Mouse (Mus musculus) frontal cortex, postnatal 10 days (tissue): ENCODE measurements at regions not wholly inside any gene's neighbourhood (a gene's known extent, or its start where the extent isn't known, plus 50 kb on each side); places are given as distances from the start of the nearest gene placed in this dataset.
A peak's percentile ranks its signal among the peaks of the same experiment; 100 is the strongest.
"Not testable (repeated sequence)": the region's sequence is repeated elsewhere in the genome, so short reads cannot be mapped to it uniquely, and the experiment has no call there.

Experiments used
- DNase-seq, 2 experiments: peaks; one replicate each; pipeline ENCODE4 v3.0.0; 2022; ENCODE audit warnings: low spot score in 2 of 2, mixed read lengths in 1 of 2

- DNase-seq, result no peak
Observed at GRCm38 (mm10) chr19:59516957-59517356, 58.8 kb downstream of the Emx2 start.

GRCm38 (mm10) chr19:59519156-59519555 is 61.0 kb downstream of the Emx2 start:
- DNase-seq, result no peak

- no peak for DNase-seq
Observed at GRCm38 (mm10) chr19:59522176-59522575, 64.0 kb downstream of the Emx2 start.

GRCm38 (mm10) chr19:59523356-59523755 is 65.2 kb downstream of the Emx2 start:
- no peak for DNase-seq

DNA sequence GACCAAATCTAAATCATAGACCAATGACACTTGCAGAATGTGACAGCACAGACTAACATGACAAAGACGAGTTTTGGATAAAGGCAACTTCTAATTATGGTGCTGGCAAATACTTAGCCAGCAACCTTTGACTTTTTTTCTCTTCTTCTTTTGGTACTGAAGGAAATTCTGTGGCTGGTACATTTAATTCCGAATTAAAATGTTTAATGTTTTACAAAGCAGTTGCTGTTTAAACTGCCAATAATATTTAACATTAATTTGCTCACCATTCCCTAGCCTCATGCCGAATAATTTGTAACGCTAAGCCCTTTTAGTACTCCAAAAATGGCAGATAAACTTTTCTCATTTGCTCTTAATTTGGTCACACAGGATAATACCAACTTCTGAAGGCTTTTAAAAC is 105.9 kb downstream of the Emx2 start:
- no peak for DNase-seq

DNA sequence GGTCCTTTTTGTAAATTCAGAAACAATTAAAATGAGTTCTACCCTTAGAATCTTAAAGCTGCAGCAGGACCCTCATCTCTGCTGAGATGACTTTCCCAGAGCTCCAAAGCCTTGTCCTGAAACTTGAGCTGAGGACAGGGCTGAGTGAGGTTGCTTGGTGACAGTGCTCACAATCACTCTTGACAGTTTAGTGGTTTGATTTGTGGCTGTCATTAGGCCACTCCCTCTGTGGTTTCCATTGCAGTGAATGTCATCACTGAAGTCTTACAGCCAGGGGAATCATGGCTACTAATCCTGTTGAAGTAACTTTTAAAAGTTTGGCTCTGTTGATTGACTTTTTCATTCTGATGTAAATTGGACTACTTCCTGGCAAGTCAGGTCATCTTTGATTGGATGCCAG is 110.7 kb downstream of the Emx2 start:
- DNase-seq, result no peak

DNA sequence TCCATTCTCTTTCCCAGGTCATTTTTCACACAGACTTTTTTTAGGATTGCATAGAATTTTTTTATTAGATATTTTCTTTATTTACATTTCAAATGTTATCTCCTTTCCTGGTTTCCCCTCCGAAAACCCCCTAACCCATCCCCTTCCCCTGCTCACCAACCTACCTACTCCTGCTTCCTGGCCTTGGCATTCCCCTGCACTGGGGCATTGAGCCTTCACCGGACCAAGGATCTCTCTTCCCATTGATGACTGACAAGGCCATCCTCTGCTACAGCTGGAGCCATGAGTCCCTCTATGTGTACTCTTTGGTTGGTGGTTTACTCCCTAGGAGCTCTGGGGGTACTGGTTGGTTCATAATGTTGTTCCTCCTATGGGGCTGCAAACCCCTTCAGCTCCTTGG is 111.4 kb downstream of the Emx2 start:
- not testable (repeated sequence) for DNase-seq

GRCm38 (mm10) chr19:59574346-59574745 is 116.2 kb downstream of the Emx2 start:
- no peak for DNase-seq

DNA sequence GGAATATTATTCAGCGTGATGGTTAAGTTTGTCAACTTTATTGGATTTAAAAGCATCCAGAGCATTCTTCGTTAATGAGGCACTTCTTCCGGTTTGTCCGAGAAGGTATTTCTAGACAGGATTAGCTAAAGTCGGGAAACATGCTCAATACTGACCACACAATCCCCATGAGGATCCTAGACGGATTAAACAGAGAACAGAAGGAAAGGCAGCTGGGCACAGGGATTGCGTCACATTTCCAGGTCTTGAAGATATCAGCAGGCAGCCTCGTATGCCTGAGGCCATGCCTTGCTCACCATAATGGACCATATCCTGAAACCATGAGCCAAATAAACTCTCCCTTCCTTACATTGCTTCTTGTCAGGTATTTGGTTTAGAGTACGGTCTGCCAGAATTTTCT is 119.7 kb downstream of the Emx2 start:
- no peak for DNase-seq

DNA sequence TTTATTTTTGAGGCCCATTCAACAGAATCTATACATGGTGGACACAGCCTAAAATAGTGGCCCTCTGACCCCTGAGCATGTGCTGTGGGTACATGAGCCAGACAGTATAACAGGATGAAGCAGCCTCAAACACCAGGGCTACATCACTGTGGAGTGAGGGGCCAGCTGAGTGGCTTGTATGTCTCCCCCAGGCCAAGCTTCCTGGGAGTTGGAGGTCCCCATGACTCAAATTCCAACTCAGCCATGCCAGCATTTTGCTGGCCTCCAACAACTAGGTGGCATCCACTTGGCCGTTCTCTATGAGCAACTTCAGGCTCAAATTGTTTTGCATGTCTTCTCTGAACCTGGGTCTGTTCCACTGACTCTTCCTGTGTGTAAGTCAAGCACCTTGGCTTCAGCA is 121.5 kb downstream of the Emx2 start:
- no peak for DNase-seq

- DNase-seq, result no peak
Observed at GRCm38 (mm10) chr19:59585835-59586234, 127.7 kb downstream of the Emx2 start.

DNA sequence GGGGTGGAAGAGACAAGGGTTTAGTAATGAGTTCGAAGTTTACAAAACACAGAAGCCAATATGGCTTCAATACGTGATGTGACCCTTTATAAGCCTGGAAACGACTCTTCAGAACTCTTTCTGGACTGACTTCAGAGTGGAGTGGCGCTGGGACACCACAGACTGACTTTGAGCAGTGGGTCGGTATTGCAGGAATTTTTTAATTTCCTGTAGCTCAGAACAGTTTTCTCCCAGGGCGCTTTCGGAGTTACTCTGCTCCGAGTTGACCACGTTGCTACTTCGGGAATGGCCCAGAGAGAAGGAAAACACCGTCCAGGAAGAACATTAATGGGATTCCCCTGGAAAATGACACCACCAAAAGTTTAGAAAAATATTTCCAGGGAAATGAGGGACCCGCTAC is 129.1 kb downstream of the Emx2 start:
- DNase-seq, result no peak

- peak in 1 of 2 experiments; percentile 9 for DNase-seq
Observed at GRCm38 (mm10) chr19:59588068-59588522, 129.9 kb downstream of the Emx2 start.

DNA sequence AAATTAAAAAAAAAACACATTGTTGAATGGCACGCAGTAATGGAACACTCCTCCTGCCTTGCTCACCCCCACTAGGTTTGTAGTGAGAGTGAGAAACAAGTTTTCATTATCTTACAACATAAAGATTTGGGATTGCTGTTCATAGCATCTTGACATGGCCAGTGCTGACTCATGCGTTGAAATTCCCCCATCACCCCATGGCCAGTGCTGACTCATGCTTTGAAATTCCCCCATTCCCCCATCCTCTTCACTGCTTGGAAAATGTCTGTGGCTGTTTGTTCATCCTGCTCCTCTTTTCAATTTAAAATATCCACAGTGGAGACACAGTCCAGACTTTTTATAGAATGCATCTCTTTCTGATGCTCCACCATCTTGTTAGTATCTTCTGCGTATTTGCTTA is 131.8 kb downstream of the Emx2 start:
- no peak for DNase-seq

DNA sequence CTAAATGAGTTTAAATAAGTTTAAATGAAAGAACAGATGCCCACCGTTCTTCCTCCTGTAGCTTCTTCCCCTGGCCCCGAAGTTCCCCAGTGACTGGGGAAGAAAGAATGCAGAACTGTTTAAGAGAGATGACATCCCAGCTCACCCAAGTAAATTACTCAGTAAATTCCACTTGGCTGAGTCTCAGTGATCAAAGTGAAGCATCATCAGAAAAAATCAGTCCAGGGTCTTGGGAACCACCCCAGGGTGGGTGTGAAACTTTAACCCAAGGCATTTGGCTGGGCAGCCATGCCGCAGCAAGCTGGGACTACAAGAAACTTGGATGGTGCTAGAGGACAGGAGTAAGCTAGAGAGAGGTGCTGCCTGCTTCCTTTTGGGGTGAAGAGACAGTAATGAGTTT is 133.9 kb downstream of the Emx2 start:
- DNase-seq, result no peak

DNA sequence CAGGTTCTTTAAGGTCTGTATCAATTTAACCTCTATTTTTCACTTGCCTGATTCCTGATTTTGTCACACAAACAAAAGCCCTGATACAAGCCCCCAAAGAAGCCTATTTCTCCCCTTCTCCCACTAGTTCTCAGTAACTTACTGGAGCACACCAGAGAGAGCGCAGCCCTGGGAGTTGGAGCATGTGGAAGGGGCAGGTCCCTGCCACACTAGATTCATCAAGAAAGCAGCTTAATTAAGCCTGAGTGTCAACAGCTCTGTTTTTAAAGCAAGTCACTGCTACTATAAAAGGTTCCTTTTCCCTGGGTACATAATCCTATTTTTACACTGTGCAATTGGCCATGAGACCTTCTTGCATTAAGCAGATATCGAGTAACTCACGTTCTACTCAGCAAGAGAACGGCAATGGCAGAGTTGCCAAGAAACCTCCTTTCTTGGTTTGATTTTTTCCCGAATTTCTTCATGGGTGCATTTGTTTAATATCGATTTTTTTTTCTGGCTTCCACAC is 166.2 kb downstream of the Emx2 start:
- no peak for DNase-seq

GRCm38 (mm10) chr19:59627681-59628080 is 169.5 kb downstream of the Emx2 start:
- no peak for DNase-seq

DNA sequence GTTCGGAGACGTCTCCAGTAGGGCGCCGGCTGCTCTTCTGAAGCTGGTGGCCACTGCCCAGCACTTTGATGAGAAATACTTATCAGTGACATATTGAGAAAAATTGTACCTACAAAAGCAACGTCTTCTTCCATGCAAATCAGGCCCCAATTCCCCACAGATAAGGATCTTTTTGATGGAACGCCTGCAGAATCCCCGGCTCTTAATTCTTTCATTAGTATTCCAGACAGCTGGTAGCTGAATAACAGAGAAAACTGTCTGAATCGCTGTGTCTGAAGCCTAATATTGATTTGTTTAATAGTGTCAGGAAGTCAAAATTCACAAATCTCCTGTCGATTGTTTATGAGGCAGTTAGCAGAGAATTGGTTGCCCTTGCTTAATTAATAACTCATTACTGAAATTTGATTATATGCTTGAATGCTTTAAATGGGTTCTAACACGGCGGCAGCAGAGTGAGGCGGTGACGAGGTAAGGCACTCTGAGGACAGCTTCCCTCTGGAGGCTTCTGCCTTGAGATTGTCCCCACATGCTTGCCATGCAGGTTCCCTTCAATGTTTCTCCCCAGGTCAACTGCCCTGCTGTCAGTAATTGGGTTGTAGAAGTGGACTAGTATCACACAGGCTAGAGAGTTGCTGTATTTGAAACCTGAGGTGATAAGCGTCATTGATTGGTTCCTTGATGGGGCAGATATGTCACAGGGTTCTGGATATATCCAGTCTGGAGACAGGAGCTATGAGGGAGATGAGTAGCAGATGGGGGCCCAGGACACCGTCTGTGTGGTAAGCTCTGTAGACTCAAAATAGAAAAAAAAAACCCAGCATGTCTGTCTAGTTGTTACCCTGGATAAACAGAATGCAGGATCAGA is 170.4 kb downstream of the Emx2 start:
- DNase-seq, result no peak

DNA sequence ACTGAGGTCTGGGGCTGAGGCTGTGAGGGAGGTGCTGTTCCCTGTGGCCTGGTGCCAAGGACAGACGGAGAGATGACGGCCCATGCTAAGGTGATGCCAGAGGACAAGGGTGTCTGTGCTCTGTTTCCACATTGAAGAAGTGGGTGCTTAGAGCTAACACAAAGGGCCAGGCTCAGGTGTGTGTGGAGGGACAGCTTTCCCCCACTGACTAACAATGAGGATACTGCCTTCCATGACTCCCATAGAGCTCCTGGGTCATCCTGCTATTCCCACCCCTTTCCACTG is 170.9 kb downstream of the Emx2 start:
- no peak for DNase-seq

GRCm38 (mm10) chr19:59630095-59630494 is 171.9 kb downstream of the Emx2 start:
- no peak for DNase-seq

DNA sequence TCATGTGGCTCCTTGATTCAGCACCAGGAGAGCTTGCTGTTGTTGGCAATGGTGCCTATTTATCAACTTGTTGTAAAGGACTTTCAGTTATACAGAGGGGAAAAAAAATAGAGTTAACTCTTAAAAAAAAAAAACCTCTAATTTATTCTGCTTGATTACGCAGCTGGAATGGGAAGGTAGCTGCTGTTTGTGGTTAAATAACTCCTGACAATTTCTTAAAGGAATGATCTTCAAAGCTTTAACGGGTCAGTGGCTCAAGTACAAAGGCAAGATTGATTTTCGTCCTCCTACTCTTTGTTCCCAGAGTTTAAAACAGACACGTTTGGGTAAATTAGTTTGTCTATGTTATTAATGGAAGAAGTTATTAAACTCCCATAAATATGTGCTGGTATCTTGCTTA is 172.5 kb downstream of the Emx2 start:
- DNase-seq, result no peak

- no peak for DNase-seq
Observed at GRCm38 (mm10) chr19:59631541-59631940, 173.4 kb downstream of the Emx2 start.

- no peak for DNase-seq
Observed at GRCm38 (mm10) chr19:59636271-59636670, 178.1 kb downstream of the Emx2 start.

DNA sequence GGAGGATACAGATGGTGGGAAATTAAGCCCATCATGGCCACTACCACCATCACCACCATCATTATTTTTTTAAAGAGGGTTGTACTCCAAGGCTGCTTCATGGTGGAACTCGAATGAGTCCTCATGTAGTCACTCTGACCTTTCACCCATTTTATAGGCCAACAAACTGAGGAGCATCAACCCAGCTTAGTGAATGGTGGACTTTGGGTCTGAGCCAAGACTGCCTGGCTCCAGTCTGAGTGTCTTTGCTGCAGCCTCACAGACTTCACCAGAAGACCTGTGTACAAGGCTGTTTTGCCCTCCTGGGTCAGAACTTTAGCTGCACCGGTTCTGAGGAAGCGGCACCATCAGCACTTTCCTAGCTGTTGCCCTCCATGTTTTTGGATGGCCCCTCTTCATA is 184.4 kb downstream of the Emx2 start:
- DNase-seq, result no peak
